Mouse (Mus musculus): Measurements from ENCODE around the gene Tmem219.
"Not testable (repeated sequence)": the region's sequence is repeated elsewhere in the genome, so short reads cannot be mapped to it uniquely, and the experiment has no call there.

Tmem219 gene

GRCm38 (mm10) chr7:126923999-126924398 lies 1.3 kb upstream of the Tmem219 start:
- no peak for DNase-seq (ENCODE audit: low read depth, low spot score)

- DNase-seq (ENCODE audit: low read depth, low spot score) = no peak
Measured at GRCm38 (mm10) chr7:126921563-126921962, 1.2 kb downstream of the Tmem219 start.

- DNase-seq (ENCODE audit: low read depth, low spot score) = no peak
Measured at GRCm38 (mm10) chr7:126919973-126920372, 2.7 kb downstream of the Tmem219 start.

GRCm38 (mm10) chr7:126918356-126918755 lies 4.4 kb downstream of the Tmem219 start:
- DNase-seq (ENCODE audit: low read depth, low spot score) = not testable (repeated sequence)

- no peak for DNase-seq (ENCODE audit: low read depth, low spot score)
Measured at GRCm38 (mm10) chr7:126914844-126915243, 7.9 kb downstream of the Tmem219 start.

- DNase-seq (ENCODE audit: low read depth, low spot score) = no peak
Measured at GRCm38 (mm10) chr7:126905590-126905989, 17.1 kb downstream of the Tmem219 start.

- DNase-seq (ENCODE audit: low read depth, low spot score) = not testable (repeated sequence)
Measured at GRCm38 (mm10) chr7:126899781-126900180, 22.9 kb downstream of the Tmem219 start.

GRCm38 (mm10) chr7:126898102-126898990 lies 24.4 kb downstream of the Tmem219 start:
- peak; percentile 97 for DNase-seq (ENCODE audit: low read depth, low spot score)

GRCm38 (mm10) chr7:126897390-126898101 lies 25.2 kb downstream of the Tmem219 start:
- DNase-seq (ENCODE audit: low read depth, low spot score) = peak; percentile 54

- no peak for DNase-seq (ENCODE audit: low read depth, low spot score)
Measured at GRCm38 (mm10) chr7:126896912-126897311, 25.8 kb downstream of the Tmem219 start.

- no peak for DNase-seq (ENCODE audit: low read depth, low spot score)
Measured at GRCm38 (mm10) chr7:126888852-126889251, 33.9 kb downstream of the Tmem219 start.

GRCm38 (mm10) chr7:126887281-126887680 lies 35.4 kb downstream of the Tmem219 start:
- DNase-seq (ENCODE audit: low read depth, low spot score) = no peak

GRCm38 (mm10) chr7:126884286-126885164 lies 38.2 kb downstream of the Tmem219 start, which contains the start of gene Taok2:
Gene Taok2, minus strand, starts transcription at chr7:126884703.
- peak; percentile 98 for DNase-seq (ENCODE audit: low read depth, low spot score)

GRCm38 (mm10) chr7:126883731-126884181 lies 39.0 kb downstream of the Tmem219 start:
- DNase-seq (ENCODE audit: low read depth, low spot score) = no peak

GRCm38 (mm10) chr7:126881040-126881439 lies 41.7 kb downstream of the Tmem219 start:
- DNase-seq (ENCODE audit: low read depth, low spot score) = no peak

- DNase-seq (ENCODE audit: low read depth, low spot score) = no peak
Measured at GRCm38 (mm10) chr7:126877239-126877638, 45.5 kb downstream of the Tmem219 start.

- no peak for DNase-seq (ENCODE audit: low read depth, low spot score)
Measured at GRCm38 (mm10) chr7:126870520-126870891, 52.2 kb downstream of the Tmem219 start.

GRCm38 (mm10) chr7:126869780-126870519 lies 52.8 kb downstream of the Tmem219 start:
- no peak for DNase-seq (ENCODE audit: low read depth, low spot score)

GRCm38 (mm10) chr7:126868003-126868402 lies 54.7 kb downstream of the Tmem219 start:
- no peak for DNase-seq (ENCODE audit: low read depth, low spot score)

GRCm38 (mm10) chr7:126867534-126867933 lies 55.2 kb downstream of the Tmem219 start:
- DNase-seq (ENCODE audit: low read depth, low spot score) = no peak

GRCm38 (mm10) chr7:126863791-126864190 lies 58.9 kb downstream of the Tmem219 start:
- no peak for DNase-seq (ENCODE audit: low read depth, low spot score)

All from skeletal muscle tissue, adult 2 months (tissue).